Mouse (Mus musculus) midbrain, postnatal 0 days (tissue): ENCODE measurements at regions not wholly inside any gene's neighbourhood (a gene's known extent, or its start where the extent isn't known, plus 50 kb on each side); places are given as distances from the start of the nearest gene placed in this dataset.

Experiments used
- ATAC-seq: fragments of 200-750 bp; cut with Nextera tagmentation; 2 replicates; pipeline ENCODE4 v1.8.0; 2017; ENCODE audit warnings: moderate number of reproducible peaks, mild to moderate bottlenecking, moderate TSS enrichment, moderate library complexity; ENCODE audit not compliant: low FRiP score
- DNase-seq: peaks from one replicate; pipeline ENCODE4 v3.0.0-alpha.2; 2015; ENCODE audit warnings: low spot score
- H3K27ac ChIP-seq: fragments of 300-500 bp; sonication (generic); 2 replicates; pipeline ENCODE4 v1.5.1; 2014; ENCODE audit warnings: low read depth, mild to moderate bottlenecking, low read length, mixed read lengths
- H3K27me3 ChIP-seq: fragments of 300-500 bp; sonication (generic); 2 replicates; pipeline ENCODE4 v1.6.1; 2014; ENCODE audit warnings: low read length, control low read depth, mixed read lengths; ENCODE audit not compliant: insufficient read depth
- H3K36me3 ChIP-seq: fragments of 300-500 bp; sonication (generic); 2 replicates; pipeline ENCODE4 v1.6.1; 2014; ENCODE audit warnings: low read length, control low read depth, mixed read lengths; ENCODE audit not compliant: insufficient read depth
- H3K4me1 ChIP-seq: fragments of 300-500 bp; sonication (generic); 2 replicates; pipeline ENCODE4 v1.6.1; 2014; ENCODE audit warnings: mild to moderate bottlenecking, control low read depth, antibody characterized with exemption, low read length, mixed read lengths; ENCODE audit not compliant: insufficient read depth
- H3K4me2 ChIP-seq: fragments of 300-500 bp; sonication (generic); 2 replicates; pipeline ENCODE4 v1.6.1; 2014; ENCODE audit warnings: low read depth, mild to moderate bottlenecking, low read length, mixed read lengths; ENCODE audit not compliant: poor library complexity, severe bottlenecking
- H3K4me3 ChIP-seq: fragments of 300-500 bp; sonication (generic); 2 replicates; pipeline ENCODE4 v1.5.1; 2014; ENCODE audit warnings: low read depth, mild to moderate bottlenecking, low read length, moderate library complexity
- H3K9ac ChIP-seq: fragments of 300-500 bp; sonication (generic); replicated peaks from 2 replicates; pipeline ENCODE4 v1.6.1; 2014; ENCODE audit warnings: mild to moderate bottlenecking, low read length, moderate library complexity, mixed read lengths; ENCODE audit not compliant: poor library complexity, severe bottlenecking
- H3K9me3 ChIP-seq: fragments of 300-500 bp; sonication (generic); 2 replicates; pipeline ENCODE4 v1.6.1; 2016; ENCODE audit warnings: low read length, control low read depth
- CTCF ChIP-seq: IDR thresholded peaks from 2 replicates; pipeline ENCODE4 v1.5.1; 2016; ENCODE audit warnings: antibody characterized with exemption, mild to moderate bottlenecking
- WGBS: fragments of 180-500 bp; shearing (Covaris S2); extraction: QIAGEN DNeasy Blood & Tissue Kit; methylation state at CpG from one replicate; pipeline ENCODE4 v1.1.7; 2014; 5-methylcytosine and 5-hydroxymethylcytosine counted together

DNA sequence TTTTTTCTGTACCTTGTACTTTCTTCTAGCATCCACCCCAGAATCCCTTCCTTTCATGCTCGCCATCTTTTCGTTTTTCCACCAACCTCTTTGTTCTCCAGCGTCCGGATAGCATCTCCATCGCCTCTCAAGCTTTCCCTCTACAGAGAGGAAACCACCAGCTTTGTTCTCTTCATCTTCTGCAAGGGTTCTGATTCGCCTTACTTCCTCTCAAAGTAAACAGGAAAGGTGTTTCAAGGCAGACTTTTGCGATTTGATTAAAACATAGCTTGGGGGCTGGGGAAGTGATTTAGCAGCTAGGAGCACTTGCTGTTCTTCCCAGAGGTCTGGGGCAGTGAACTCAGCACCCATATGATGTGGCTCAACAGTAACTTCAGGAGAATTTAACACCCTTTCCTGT, 71.4 kb downstream of the Emp1 start:
- WGBS, result 84% methylated on average over 7 of the region's 7 CpGs
- H3K4me3 ChIP-seq, result no peak overlapping the region
- H3K9me3 ChIP-seq, result no peaks in the 10 kb centered on the region
- H3K4me1 ChIP-seq, result no peaks in the 10 kb centered on the region
- H3K4me2 ChIP-seq, result no peak overlapping the region
- no peak for TF ChIP-seq CTCF
- H3K27me3 ChIP-seq, result no peaks in the 10 kb centered on the region
- no peak overlapping the region for H3K27ac ChIP-seq
- no peak overlapping the region for H3K9ac ChIP-seq
- no peak for ATAC-seq
- no peak for DNase-seq
- H3K36me3 ChIP-seq, result no peaks in the 10 kb centered on the region

GRCm38 (mm10) chr6:135436315-135436714, 74.0 kb downstream of the Emp1 start:
- Histone ChIP-seq H3K4me1 (0 out of 2 replicates have a peak, but pooled peaks cover 3% of the 10 kb centered on the region), H3K4me3 (no peak overlapping the region), H3K27me3 (no peaks in the 10 kb centered on the region), H3K4me2 (no peak overlapping the region), H3K36me3 (no peaks in the 10 kb centered on the region), H3K9ac (no peak overlapping the region), H3K27ac (no peak overlapping the region), H3K9me3 (no peaks in the 10 kb centered on the region)
- no peak for DNase-seq
- TF ChIP-seq CTCF, result no peak
- ATAC-seq, result no peak
- 74% methylated on average over 4 of the region's 4 CpGs for WGBS

- H3K9ac ChIP-seq, result no peak overlapping the region
- 97% methylated on average over 3 of the region's 3 CpGs for WGBS
- no peak overlapping the region for H3K4me2 ChIP-seq
- no peaks in the 10 kb centered on the region for H3K9me3 ChIP-seq
- ATAC-seq (no peak), DNase-seq (no peak)
- 0 out of 2 replicates have a peak, but pooled peaks cover 5% of the 10 kb centered on the region for H3K4me1 ChIP-seq
- no peak for TF ChIP-seq CTCF
- no peaks in the 10 kb centered on the region for H3K36me3 ChIP-seq
- H3K27ac ChIP-seq, result no peak overlapping the region
- no peaks in the 10 kb centered on the region for H3K27me3 ChIP-seq
- no peak overlapping the region for H3K4me3 ChIP-seq
Observed at GRCm38 (mm10) chr6:135438271-135438670, 75.9 kb downstream of the Emp1 start.

DNA sequence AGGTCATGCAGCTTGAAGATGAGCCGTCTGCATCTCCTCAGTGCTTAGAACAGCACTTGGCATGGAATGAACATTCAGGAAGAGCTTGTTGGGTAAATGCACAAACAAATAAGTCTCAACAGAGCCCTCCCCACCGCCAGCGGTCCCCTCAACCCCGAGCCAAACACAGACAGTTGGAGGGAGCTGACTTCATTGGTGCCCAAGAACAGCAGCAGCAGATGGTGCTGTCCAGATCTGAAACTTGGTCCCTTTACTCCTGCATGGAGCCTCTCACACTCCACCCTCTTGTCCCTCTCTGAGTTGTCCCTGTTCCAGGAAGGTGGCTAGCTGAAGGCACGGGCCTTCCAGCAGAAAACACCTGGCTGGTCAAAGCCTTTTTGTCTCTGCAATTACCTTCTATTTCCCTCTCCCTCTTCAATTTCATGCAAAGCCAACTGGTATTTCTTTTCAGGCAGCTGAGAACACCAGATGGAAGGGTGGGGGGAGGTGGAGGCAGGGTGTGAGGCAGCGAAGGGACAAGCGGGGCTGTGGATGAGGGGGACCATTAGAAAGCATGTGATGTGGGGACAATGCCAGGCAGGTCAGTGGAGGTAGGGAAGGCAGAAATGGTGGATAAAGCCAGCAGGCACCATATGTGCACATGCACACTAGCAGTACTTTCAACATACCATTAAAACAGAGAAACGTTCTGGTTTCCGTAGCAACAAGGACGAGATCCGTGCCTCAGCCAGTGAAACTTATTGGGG, 79.0 kb downstream of the Emp1 start:
- Histone ChIP-seq H3K27me3 (no peaks in the 10 kb centered on the region), H3K36me3 (no peaks in the 10 kb centered on the region), H3K4me2 (no peak overlapping the region), H3K9ac (no peak overlapping the region), H3K4me3 (no peak overlapping the region), H3K9me3 (no peaks in the 10 kb centered on the region), H3K4me1 (0 out of 2 replicates have a peak, but pooled peaks cover 5% of the 10 kb centered on the region), H3K27ac (no peak overlapping the region)
- DNase-seq (peak; percentile 54), ATAC-seq (no peak)
- no peak for TF ChIP-seq CTCF
- 40% methylated on average over 11 of the region's 11 CpGs for WGBS

DNA sequence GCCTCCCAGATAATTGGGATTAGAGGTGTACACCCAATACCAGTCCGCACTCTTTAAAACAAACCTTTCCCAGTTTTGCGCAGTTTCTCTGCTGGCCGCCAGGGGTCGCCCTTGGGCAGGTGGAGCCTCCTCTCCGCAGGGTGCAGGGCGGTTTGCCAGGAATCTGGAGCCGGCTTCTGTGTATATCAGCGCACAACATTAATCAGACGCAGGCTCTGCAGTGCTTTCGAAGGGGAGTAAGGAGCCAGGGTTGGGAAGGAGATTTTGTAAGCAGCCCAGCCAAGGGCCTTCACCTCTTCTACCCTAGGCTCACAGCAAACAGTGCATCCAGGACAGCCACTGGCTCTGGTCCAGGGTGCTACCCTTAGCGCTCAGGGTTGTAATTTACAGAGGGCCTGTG, 82.3 kb downstream of the Emp1 start:
- no peaks in the 10 kb centered on the region for H3K27me3 ChIP-seq
- H3K36me3 ChIP-seq, result no peaks in the 10 kb centered on the region
- H3K9me3 ChIP-seq, result no peaks in the 10 kb centered on the region
- WGBS, result 3% methylated on average over 11 of the region's 11 CpGs
- no peak overlapping the region for H3K27ac ChIP-seq
- H3K4me2 ChIP-seq, result peak overlapping the region; percentile 36; the same call in 1 of the 2 replicates
- no peak overlapping the region for H3K9ac ChIP-seq
- ATAC-seq, result peak; percentile 89
- peak; percentile 93 for DNase-seq
- H3K4me1 ChIP-seq, result 0 out of 2 replicates have a peak, but pooled peaks cover 5% of the 10 kb centered on the region
- no peak overlapping the region for H3K4me3 ChIP-seq
- TF ChIP-seq CTCF, result peak; percentile 99

DNA sequence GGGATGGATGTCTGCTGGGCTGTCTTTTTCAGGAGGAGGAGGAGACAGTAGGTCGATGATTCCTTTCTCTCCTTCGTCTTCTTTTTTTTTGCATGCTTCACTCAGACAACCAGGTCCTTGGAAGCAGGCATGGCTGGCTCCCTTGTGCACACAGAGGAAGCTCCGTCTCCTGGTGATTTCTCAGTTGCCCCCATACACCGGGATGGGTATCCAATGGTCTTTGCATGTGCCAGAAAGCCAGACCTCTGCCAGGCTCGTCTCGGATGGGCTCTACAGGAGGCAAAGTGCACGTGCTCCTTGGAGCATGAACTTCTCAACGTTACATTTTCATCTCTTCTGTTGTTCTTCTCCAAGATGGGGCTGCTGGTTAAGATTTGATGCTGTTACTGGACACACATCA, 82.7 kb downstream of the Emp1 start:
- Histone ChIP-seq H3K4me3 (no peak overlapping the region), H3K4me1 (0 out of 2 replicates have a peak, but pooled peaks cover 5% of the 10 kb centered on the region), H3K27me3 (no peaks in the 10 kb centered on the region), H3K9ac (no peak overlapping the region), H3K4me2 (peak overlapping the region; percentile 36; the same call in 1 of the 2 replicates), H3K36me3 (no peaks in the 10 kb centered on the region), H3K27ac (no peak overlapping the region), H3K9me3 (no peaks in the 10 kb centered on the region)
- ATAC-seq, result no peak
- no peak for DNase-seq
- 18% methylated on average over 8 of the region's 8 CpGs for WGBS
- TF ChIP-seq CTCF, result no peak
